Mouse (Mus musculus) liver, adult 2 months (tissue): Measurements from ENCODE around the gene Tnfrsf12a.
A peak's percentile ranks its signal among the peaks of the same experiment; 100 is the strongest.

Experiments
- CTCF ChIP-seq: fragments of 200-500 bp; IDR thresholded peaks from 2 replicates; pipeline ENCODE4 v1.5.1; 2011; ENCODE audit warnings: low read depth, low read length, control low read depth
- POLR2A ChIP-seq: fragments of 200-500 bp; IDR thresholded peaks from 2 replicates; pipeline ENCODE4 v1.6.1; 2011; ENCODE audit warnings: low read length, control low read depth; ENCODE audit not compliant: insufficient read depth; ENCODE audit errors: extremely low read depth

DNA sequence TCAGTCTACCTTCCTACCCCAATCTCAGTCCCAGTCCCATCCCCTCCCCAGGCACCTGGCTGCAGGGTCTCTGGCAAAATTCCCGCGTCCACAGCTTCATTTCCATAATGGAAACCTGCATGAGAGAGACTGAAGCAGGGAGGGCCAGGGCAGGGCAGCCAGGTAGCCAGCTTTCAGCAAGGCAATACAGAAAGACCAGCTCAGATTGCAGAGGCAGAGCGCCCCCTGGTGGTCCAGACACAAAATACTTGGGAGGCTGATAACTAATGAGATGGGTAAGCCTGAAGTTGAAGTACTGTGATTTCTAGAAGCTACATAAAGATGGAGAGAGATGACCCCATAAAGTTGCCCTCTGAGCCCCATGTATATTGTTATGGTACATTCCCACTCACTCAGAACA lies 28.9 kb upstream of the Tnfrsf12a start:
- TF ChIP-seq POLR2A (no peak), CTCF (peak; percentile 85)
